Mouse (Mus musculus): ENCODE measurements around the gene Ptgfrn.
A peak's percentile ranks its signal among the peaks of the same experiment; 100 is the strongest.

The Ptgfrn gene

GRCm38 (mm10) chr3:101116431-101117385, 6.6 kb upstream of the Ptgfrn start:
- no peak for DNase-seq (ENCODE audit: low spot score in 2 of 2)

GRCm38 (mm10) chr3:101112518-101112894, 2.4 kb upstream of the Ptgfrn start:
- DNase-seq (ENCODE audit: low spot score in 2 of 2): no peak

GRCm38 (mm10) chr3:101111848-101112517, 1.9 kb upstream of the Ptgfrn start:
- DNase-seq (ENCODE audit: low spot score in 2 of 2): no peak

- DNase-seq (ENCODE audit: low spot score in 2 of 2): no peak
Measured at GRCm38 (mm10) chr3:101111321-101111720, 1.2 kb upstream of the Ptgfrn start.

GRCm38 (mm10) chr3:101110838-101111103, 693 bp upstream of the Ptgfrn start:
- no peak for DNase-seq (ENCODE audit: low spot score in 2 of 2)

- DNase-seq (ENCODE audit: low spot score in 2 of 2): peak in 1 of 2 experiments; percentile 44
Measured at GRCm38 (mm10) chr3:101109558-101110021, 488 bp downstream of the Ptgfrn start.

- no peak for DNase-seq (ENCODE audit: low spot score in 2 of 2)
Measured at GRCm38 (mm10) chr3:101108848-101109247, 1.2 kb downstream of the Ptgfrn start.

GRCm38 (mm10) chr3:101108282-101108681, 1.8 kb downstream of the Ptgfrn start:
- no peak for DNase-seq (ENCODE audit: low spot score in 2 of 2)

GRCm38 (mm10) chr3:101106326-101106725, 3.8 kb downstream of the Ptgfrn start:
- DNase-seq (ENCODE audit: low spot score in 2 of 2): no peak

GRCm38 (mm10) chr3:101105486-101105885, 4.6 kb downstream of the Ptgfrn start:
- no peak for DNase-seq (ENCODE audit: low spot score in 2 of 2)

GRCm38 (mm10) chr3:101104883-101105282, 5.2 kb downstream of the Ptgfrn start:
- no peak for DNase-seq (ENCODE audit: low spot score in 2 of 2)

GRCm38 (mm10) chr3:101103770-101104169, 6.3 kb downstream of the Ptgfrn start:
- no peak for DNase-seq (ENCODE audit: low spot score in 2 of 2)

GRCm38 (mm10) chr3:101102106-101102505, 8.0 kb downstream of the Ptgfrn start:
- no peak for DNase-seq (ENCODE audit: low spot score in 2 of 2)

- DNase-seq (ENCODE audit: low spot score in 2 of 2): no peak
Measured at GRCm38 (mm10) chr3:101101184-101101583, 8.9 kb downstream of the Ptgfrn start.

- no peak for DNase-seq (ENCODE audit: low spot score in 2 of 2)
Measured at GRCm38 (mm10) chr3:101099701-101100357, 10.2 kb downstream of the Ptgfrn start.

GRCm38 (mm10) chr3:101098073-101098472, 12.0 kb downstream of the Ptgfrn start:
- DNase-seq (ENCODE audit: low spot score in 2 of 2): no peak

- DNase-seq (ENCODE audit: low spot score in 2 of 2): no peak
Measured at GRCm38 (mm10) chr3:101097146-101097800, 12.8 kb downstream of the Ptgfrn start.

GRCm38 (mm10) chr3:101095761-101096449, 14.2 kb downstream of the Ptgfrn start:
- no peak for DNase-seq (ENCODE audit: low spot score in 2 of 2)

- DNase-seq (ENCODE audit: low spot score in 2 of 2): no peak
Measured at GRCm38 (mm10) chr3:101092202-101092601, 17.9 kb downstream of the Ptgfrn start.

GRCm38 (mm10) chr3:101086584-101087445, 23.3 kb downstream of the Ptgfrn start:
- no peak for DNase-seq (ENCODE audit: low spot score in 2 of 2)
